Mouse (Mus musculus): Measurements from ENCODE around the gene Trp53bp1. TPM values are rescaled to one million over a fixed set of nuclear protein-coding genes. Genes with fewer than 3 reads are reported as not detected.

Gene Trp53bp1
- polyA plus RNA-seq, 1 experiment from 2014 or later: 104 TPM

- Histone ChIP-seq H3K4me3 (ENCODE audit: low read depth, low read length) (peak overlapping the region; percentile 97; the same call in 1 of the 2 replicates), H3K27ac (replicated peaks; ENCODE audit: low read depth, low read length) (no peak overlapping the region), H3K9me3 (ENCODE audit: control insufficient read depth, low read length) (no peaks in the 10 kb centered on the region), H3K4me1 (ENCODE audit: control insufficient read depth, insufficient read depth, low read length) (peaks cover 7% of the 10 kb centered on the region; the same call in 1 of the 2 replicates), H3K27me3 (ENCODE audit: control insufficient read depth, insufficient read depth, low read length) (no peaks in the 10 kb centered on the region), H3K9ac (ENCODE audit: low read length) (no peak overlapping the region; the same call in 1 of the 2 replicates), H3K36me3 (ENCODE audit: control insufficient read depth, insufficient read depth, low read length) (no peaks in the 10 kb centered on the region; the same call in 1 of the 2 replicates), H3K4me2 (ENCODE audit: low read depth, severe bottlenecking) (peak overlapping the region; percentile 89)
- DNase-seq (ENCODE audit: low spot score): no peak
- ATAC-seq (ENCODE audit: insufficient number of reproducible peaks, low FRiP score, low TSS enrichment, low read depth): no peak
- 24% methylated on average over 4 of the region's 4 CpGs for WGBS
These were observed 815 bp upstream of the Trp53bp1 start for GRCm38 (mm10) chr2:121271928-121272516.

GRCm38 (mm10) chr2:121270521-121271235, 529 bp downstream of the Trp53bp1 start:
- Histone ChIP-seq H3K4me3 (ENCODE audit: low read depth, low read length) (peak overlapping the region; percentile 97), H3K4me1 (ENCODE audit: control insufficient read depth, insufficient read depth, low read length) (peaks cover 7% of the 10 kb centered on the region; the same call in 1 of the 2 replicates), H3K27ac (replicated peaks; ENCODE audit: low read depth, low read length) (peak overlapping the region; percentile 88), H3K9ac (ENCODE audit: low read length) (peak overlapping the region; percentile 79), H3K27me3 (ENCODE audit: control insufficient read depth, insufficient read depth, low read length) (no peaks in the 10 kb centered on the region), H3K36me3 (ENCODE audit: control insufficient read depth, insufficient read depth, low read length) (peaks cover under 1% of the 10 kb centered on the region), H3K4me2 (ENCODE audit: low read depth, severe bottlenecking) (peak overlapping the region; percentile 89), H3K9me3 (ENCODE audit: control insufficient read depth, low read length) (no peaks in the 10 kb centered on the region)
- DNase-seq (ENCODE audit: low spot score) (no peak), ATAC-seq (ENCODE audit: insufficient number of reproducible peaks, low FRiP score, low TSS enrichment, low read depth) (peak; percentile 85)
- 1% methylated on average over 34 of the region's 35 CpGs for WGBS

GRCm38 (mm10) chr2:121268446-121268845, 2.8 kb downstream of the Trp53bp1 start:
- Histone ChIP-seq H3K4me2 (ENCODE audit: low read depth, severe bottlenecking) (no peak overlapping the region), H3K4me3 (ENCODE audit: low read depth, low read length) (no peak overlapping the region)

GRCm38 (mm10) chr2:121249758-121250157, 21.4 kb downstream of the Trp53bp1 start:
- H3K9ac ChIP-seq (ENCODE audit: low read length): no peak overlapping the region

More at GRCm38 (mm10) chr2:121268446-121268845, 2.8 kb downstream of the Trp53bp1 start:
- Histone ChIP-seq H3K9me3 (ENCODE audit: control insufficient read depth, low read length) (no peaks in the 10 kb centered on the region), H3K27me3 (ENCODE audit: control insufficient read depth, insufficient read depth, low read length) (no peaks in the 10 kb centered on the region), H3K27ac (replicated peaks; ENCODE audit: low read depth, low read length) (no peak overlapping the region), H3K9ac (ENCODE audit: low read length) (no peak overlapping the region), H3K36me3 (ENCODE audit: control insufficient read depth, insufficient read depth, low read length) (peaks cover 4% of the 10 kb centered on the region), H3K4me1 (ENCODE audit: control insufficient read depth, insufficient read depth, low read length) (peaks cover 7% of the 10 kb centered on the region; the same call in 1 of the 2 replicates)
- no peak for DNase-seq (ENCODE audit: low spot score)
- no peak for ATAC-seq (ENCODE audit: insufficient number of reproducible peaks, low FRiP score, low TSS enrichment, low read depth)
- WGBS: 85% methylated on average over 8 of the region's 8 CpGs

GRCm38 (mm10) chr2:121244099-121244498, 27.1 kb downstream of the Trp53bp1 start:
- Histone ChIP-seq H3K9me3 (ENCODE audit: control insufficient read depth, low read length) (no peaks in the 10 kb centered on the region), H3K4me1 (ENCODE audit: control insufficient read depth, insufficient read depth, low read length) (no peaks in the 10 kb centered on the region), H3K27me3 (ENCODE audit: control insufficient read depth, insufficient read depth, low read length) (no peaks in the 10 kb centered on the region), H3K36me3 (ENCODE audit: control insufficient read depth, insufficient read depth, low read length) (peaks cover 11% of the 10 kb centered on the region), H3K27ac (replicated peaks; ENCODE audit: low read depth, low read length) (no peak overlapping the region), H3K4me3 (ENCODE audit: low read depth, low read length) (no peak overlapping the region), H3K9ac (ENCODE audit: low read length) (no peak overlapping the region), H3K4me2 (ENCODE audit: low read depth, severe bottlenecking) (no peak overlapping the region)
- DNase-seq (ENCODE audit: low spot score) (no peak), ATAC-seq (ENCODE audit: insufficient number of reproducible peaks, low FRiP score, low TSS enrichment, low read depth) (no peak)
- 95% methylated on average over 5 of the region's 5 CpGs for WGBS

More at GRCm38 (mm10) chr2:121249758-121250157, 21.4 kb downstream of the Trp53bp1 start:
- Histone ChIP-seq H3K9me3 (ENCODE audit: control insufficient read depth, low read length) (no peaks in the 10 kb centered on the region), H3K36me3 (ENCODE audit: control insufficient read depth, insufficient read depth, low read length) (peaks cover 32% of the 10 kb centered on the region), H3K4me3 (ENCODE audit: low read depth, low read length) (no peak overlapping the region), H3K27me3 (ENCODE audit: control insufficient read depth, insufficient read depth, low read length) (no peaks in the 10 kb centered on the region), H3K27ac (replicated peaks; ENCODE audit: low read depth, low read length) (no peak overlapping the region), H3K4me1 (ENCODE audit: control insufficient read depth, insufficient read depth, low read length) (no peaks in the 10 kb centered on the region), H3K4me2 (ENCODE audit: low read depth, severe bottlenecking) (no peak overlapping the region)
- 92% methylated on average over 2 of the region's 2 CpGs for WGBS
- DNase-seq (ENCODE audit: low spot score): no peak
- no peak for ATAC-seq (ENCODE audit: insufficient number of reproducible peaks, low FRiP score, low TSS enrichment, low read depth)

- DNase-seq (ENCODE audit: low spot score): no peak
- 88% methylated on average over 4 of the region's 4 CpGs for WGBS
- no peak for ATAC-seq (ENCODE audit: insufficient number of reproducible peaks, low FRiP score, low TSS enrichment, low read depth)
- H3K27me3 ChIP-seq (ENCODE audit: control insufficient read depth, insufficient read depth, low read length): no peaks in the 10 kb centered on the region
- H3K9ac ChIP-seq (ENCODE audit: low read length): no peak overlapping the region
- H3K9me3 ChIP-seq (ENCODE audit: control insufficient read depth, low read length): no peaks in the 10 kb centered on the region
- H3K4me3 ChIP-seq (ENCODE audit: low read depth, low read length): no peak overlapping the region
- H3K27ac ChIP-seq (replicated peaks; ENCODE audit: low read depth, low read length): no peak overlapping the region
- H3K4me2 ChIP-seq (ENCODE audit: low read depth, severe bottlenecking): no peak overlapping the region
- H3K4me1 ChIP-seq (ENCODE audit: control insufficient read depth, insufficient read depth, low read length): no peaks in the 10 kb centered on the region
- H3K36me3 ChIP-seq (ENCODE audit: control insufficient read depth, insufficient read depth, low read length): peaks cover 9% of the 10 kb centered on the region; the same call in 1 of the 2 replicates
These were observed 31.8 kb downstream of the Trp53bp1 start for GRCm38 (mm10) chr2:121239426-121239825.

GRCm38 (mm10) chr2:121235460-121236072, 35.6 kb downstream of the Trp53bp1 start:
- no peak overlapping the region for H3K9ac ChIP-seq (ENCODE audit: low read length)
- no peak overlapping the region for H3K27ac ChIP-seq (replicated peaks; ENCODE audit: low read depth, low read length)
- no peaks in the 10 kb centered on the region for H3K9me3 ChIP-seq (ENCODE audit: control insufficient read depth, low read length)
- peaks cover 15% of the 10 kb centered on the region; the same call in 1 of the 2 replicates for H3K36me3 ChIP-seq (ENCODE audit: control insufficient read depth, insufficient read depth, low read length)
- no peak overlapping the region for H3K4me3 ChIP-seq (ENCODE audit: low read depth, low read length)
- no peak for DNase-seq (ENCODE audit: low spot score)
- no peaks in the 10 kb centered on the region for H3K4me1 ChIP-seq (ENCODE audit: control insufficient read depth, insufficient read depth, low read length)
- WGBS: 93% methylated on average over 8 of the region's 8 CpGs
- no peaks in the 10 kb centered on the region for H3K27me3 ChIP-seq (ENCODE audit: control insufficient read depth, insufficient read depth, low read length)
- ATAC-seq (ENCODE audit: insufficient number of reproducible peaks, low FRiP score, low TSS enrichment, low read depth): no peak
- H3K4me2 ChIP-seq (ENCODE audit: low read depth, severe bottlenecking): no peak overlapping the region

GRCm38 (mm10) chr2:121228135-121228534, 43.1 kb downstream of the Trp53bp1 start:
- Histone ChIP-seq H3K9me3 (ENCODE audit: control insufficient read depth, low read length) (no peaks in the 10 kb centered on the region), H3K4me2 (ENCODE audit: low read depth, severe bottlenecking) (no peak overlapping the region), H3K27ac (replicated peaks; ENCODE audit: low read depth, low read length) (no peak overlapping the region), H3K36me3 (ENCODE audit: control insufficient read depth, insufficient read depth, low read length) (peaks cover 25% of the 10 kb centered on the region; the same call in 1 of the 2 replicates), H3K9ac (ENCODE audit: low read length) (no peak overlapping the region), H3K4me3 (ENCODE audit: low read depth, low read length) (no peak overlapping the region), H3K4me1 (ENCODE audit: control insufficient read depth, insufficient read depth, low read length) (no peaks in the 10 kb centered on the region), H3K27me3 (ENCODE audit: control insufficient read depth, insufficient read depth, low read length) (no peaks in the 10 kb centered on the region)
- DNase-seq (ENCODE audit: low spot score): no peak
- WGBS: 91% methylated on average over 4 of the region's 4 CpGs
- ATAC-seq (ENCODE audit: insufficient number of reproducible peaks, low FRiP score, low TSS enrichment, low read depth): no peak
